Mouse (Mus musculus) forebrain, embryonic 16.5 days (tissue): ENCODE measurements at regions not wholly inside any gene's neighbourhood (a gene's known extent, or its start where the extent isn't known, plus 50 kb on each side); places are given as distances from the start of the nearest gene placed in this dataset.

Experiments
- ATAC-seq: fragments of 200-750 bp; cut with Nextera tagmentation; 2 replicates; pipeline ENCODE4 v1.8.0; 2017; ENCODE audit warnings: mild to moderate bottlenecking, moderate library complexity
- H3K27ac ChIP-seq: fragments of 300-500 bp; sonication (generic); 2 replicates; pipeline ENCODE4 v1.5.1; 2014; ENCODE audit warnings: low read length, control low read depth
- H3K27me3 ChIP-seq: fragments of 300-500 bp; sonication (generic); replicated peaks from 2 replicates; pipeline ENCODE4 v1.6.1; 2014; ENCODE audit warnings: low read length; ENCODE audit not compliant: control insufficient read depth, insufficient read depth
- H3K36me3 ChIP-seq: fragments of 300-500 bp; sonication (generic); 2 replicates; pipeline ENCODE4 v1.6.1; 2014; ENCODE audit not compliant: control insufficient read depth, insufficient read depth
- H3K4me1 ChIP-seq: fragments of 300-500 bp; sonication (generic); replicated peaks from 2 replicates; pipeline ENCODE4 v1.6.1; 2014; ENCODE audit warnings: low read length; ENCODE audit not compliant: control insufficient read depth, insufficient read depth
- H3K4me2 ChIP-seq: fragments of 300-500 bp; sonication (generic); 2 replicates; pipeline ENCODE4 v1.6.1; 2014; ENCODE audit warnings: mild to moderate bottlenecking, low read length, control low read depth
- H3K4me3 ChIP-seq: fragments of 300-500 bp; sonication (generic); replicated peaks from 2 replicates; pipeline ENCODE4 v1.5.1; 2014; ENCODE audit warnings: mild to moderate bottlenecking, low read length, control low read depth
- H3K9ac ChIP-seq: fragments of 300-500 bp; sonication (generic); replicated peaks from 2 replicates; pipeline ENCODE4 v1.6.1; 2014; ENCODE audit warnings: low read depth, low read length, control low read depth
- H3K9me3 ChIP-seq: fragments of 300-500 bp; sonication (generic); 2 replicates; pipeline ENCODE4 v1.6.1; 2016; ENCODE audit warnings: low read length; ENCODE audit not compliant: control insufficient read depth
- WGBS: fragments of 180-500 bp; shearing (Covaris S2); extraction: QIAGEN DNeasy Blood & Tissue Kit; methylation state at CpG from one replicate; pipeline ENCODE4 v1.1.7; 2014; 5-methylcytosine and 5-hydroxymethylcytosine counted together

DNA sequence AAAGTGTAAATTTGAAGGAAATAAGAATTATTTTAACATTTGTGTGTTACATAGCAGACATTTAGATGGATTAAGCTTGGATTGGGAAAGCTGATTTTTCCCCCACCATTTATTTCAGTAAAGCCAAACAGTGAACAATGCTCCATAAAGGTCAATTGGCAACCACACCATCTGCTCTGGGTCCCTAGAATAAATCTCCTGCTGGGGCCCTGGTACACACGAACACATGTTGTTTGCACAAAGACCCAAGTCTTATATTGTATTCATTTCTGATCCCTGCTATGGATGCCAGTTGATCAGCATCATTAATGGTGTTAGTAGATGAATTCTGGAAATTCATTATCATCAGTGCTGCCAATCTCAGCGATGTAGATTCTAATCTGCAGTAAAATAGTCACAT, 1698.0 kb upstream of the Pcdh17 start:
- no peak for ATAC-seq
- WGBS: 43% methylated on average over 2 of the region's 2 CpGs

DNA sequence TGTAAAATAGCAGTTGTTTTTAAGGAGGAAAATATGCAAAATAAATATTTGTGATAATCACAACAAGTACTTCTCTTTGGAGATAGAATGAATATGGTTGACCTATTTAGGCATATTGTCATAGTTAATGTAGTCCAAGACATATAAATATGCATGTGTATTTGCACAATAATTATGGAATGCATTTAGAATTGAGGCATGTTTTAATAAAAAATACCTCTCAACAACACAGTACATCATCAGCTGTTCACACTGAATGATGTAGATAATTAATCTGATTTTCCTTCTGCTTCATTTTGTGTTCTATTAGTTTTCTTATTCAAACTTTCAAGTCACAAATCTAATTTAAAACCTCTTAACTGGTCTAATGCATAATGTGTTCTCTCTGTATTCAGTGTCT, 1685.2 kb upstream of the Pcdh17 start:
- no peak overlapping the region for H3K4me3 ChIP-seq
- H3K9me3 ChIP-seq: no peaks in the 10 kb centered on the region
- no peaks in the 10 kb centered on the region for H3K4me1 ChIP-seq
- ATAC-seq: peak; percentile 69; the same call in 1 of the 2 replicates
- no peaks in the 10 kb centered on the region for H3K36me3 ChIP-seq
- H3K4me2 ChIP-seq: no peak overlapping the region
- no peaks in the 10 kb centered on the region for H3K27me3 ChIP-seq
- H3K9ac ChIP-seq: no peak overlapping the region
- H3K27ac ChIP-seq: no peak overlapping the region

More for the DNA sequence above, 1698.0 kb upstream of the Pcdh17 start:
- H3K9me3 ChIP-seq: no peaks in the 10 kb centered on the region
- H3K27me3 ChIP-seq: no peaks in the 10 kb centered on the region
- H3K4me2 ChIP-seq: no peak overlapping the region
- H3K9ac ChIP-seq: no peak overlapping the region
- no peaks in the 10 kb centered on the region for H3K4me1 ChIP-seq
- H3K27ac ChIP-seq: no peak overlapping the region
- no peaks in the 10 kb centered on the region for H3K36me3 ChIP-seq
- no peak overlapping the region for H3K4me3 ChIP-seq
